Mouse (Mus musculus): ENCODE data around the gene Irgc1.

The Irgc1 gene

DNA sequence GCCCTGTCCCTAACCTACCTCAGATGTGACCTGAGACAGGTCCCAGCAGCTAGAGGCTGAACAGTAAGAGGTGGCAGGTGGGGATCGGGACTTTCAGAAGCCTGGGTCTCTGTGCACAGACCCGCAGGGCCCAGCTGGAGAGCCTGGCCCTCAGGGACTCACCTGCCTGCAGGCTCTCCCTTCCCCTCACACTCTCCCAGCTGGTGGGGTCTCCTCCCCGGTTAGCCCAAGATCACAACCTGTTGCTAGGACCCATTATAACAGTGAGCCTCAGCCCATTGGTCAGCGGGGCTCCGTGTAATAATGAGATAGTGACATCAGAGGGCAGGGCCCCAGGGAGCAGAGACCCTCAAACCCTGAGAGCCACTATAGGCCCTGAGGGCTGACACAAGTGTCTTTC, 16.8 kb downstream of the Irgc1 start:
- in situ Hi-C loops (cut with MboI, MseI): no loop called here

DNA sequence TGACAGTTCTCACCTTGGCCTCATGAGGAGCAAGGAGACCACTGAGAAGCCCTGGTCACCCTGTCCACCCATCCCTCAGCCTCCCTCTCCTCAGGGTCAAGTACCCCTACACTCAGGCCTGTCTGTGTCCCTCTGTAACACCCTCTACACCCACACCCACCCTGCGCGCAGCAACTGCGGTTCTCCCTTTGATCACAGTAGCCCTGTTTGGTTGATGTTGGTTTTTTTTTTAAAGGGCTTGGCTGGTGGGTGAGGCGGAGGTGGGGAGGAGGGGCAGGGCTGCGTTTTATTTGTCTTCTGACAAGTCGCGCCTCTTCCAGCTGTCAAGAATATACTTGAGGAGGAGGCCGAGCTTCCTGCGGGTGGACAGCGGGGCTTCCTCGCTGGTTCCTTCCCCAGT, 20.4 kb downstream of the Irgc1 start:
- in situ Hi-C loops (cut with MboI, MseI): no loop called here

GRCm38 (mm10) chr7:24430551-24431345, 21.3 kb downstream of the Irgc1 start:
- in situ Hi-C loops (cut with MboI, MseI): no loop called here

- in situ Hi-C loops (cut with MboI, MseI): no loop called here
These were observed 22.5 kb downstream of the Irgc1 start for GRCm38 (mm10) chr7:24429413-24430112.

DNA sequence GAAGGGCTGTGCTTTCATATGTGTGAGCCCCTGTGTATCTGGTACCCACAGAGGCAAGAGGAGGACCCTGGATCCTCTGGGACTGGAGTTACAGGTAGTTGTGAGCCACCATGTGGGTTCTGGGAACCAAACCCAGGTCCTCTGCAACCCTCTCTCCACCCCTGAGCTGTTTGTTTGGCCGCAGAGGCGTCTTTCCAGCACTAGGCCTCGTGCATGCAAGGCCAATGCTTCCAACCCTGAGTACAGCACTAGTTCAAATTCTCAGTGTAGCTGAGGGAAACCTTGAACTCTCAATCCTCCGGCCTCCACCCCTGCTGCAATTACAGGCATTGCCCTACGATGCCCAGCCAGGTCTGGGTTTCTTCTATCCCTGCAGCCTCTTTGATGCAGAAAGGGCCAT, 23.4 kb downstream of the Irgc1 start:
- in situ Hi-C loops (cut with MboI, MseI): no loop called here

- in situ Hi-C loops (cut with MboI, MseI): no loop called here
These were observed 24.9 kb downstream of the Irgc1 start for GRCm38 (mm10) chr7:24427168-24427567.

DNA sequence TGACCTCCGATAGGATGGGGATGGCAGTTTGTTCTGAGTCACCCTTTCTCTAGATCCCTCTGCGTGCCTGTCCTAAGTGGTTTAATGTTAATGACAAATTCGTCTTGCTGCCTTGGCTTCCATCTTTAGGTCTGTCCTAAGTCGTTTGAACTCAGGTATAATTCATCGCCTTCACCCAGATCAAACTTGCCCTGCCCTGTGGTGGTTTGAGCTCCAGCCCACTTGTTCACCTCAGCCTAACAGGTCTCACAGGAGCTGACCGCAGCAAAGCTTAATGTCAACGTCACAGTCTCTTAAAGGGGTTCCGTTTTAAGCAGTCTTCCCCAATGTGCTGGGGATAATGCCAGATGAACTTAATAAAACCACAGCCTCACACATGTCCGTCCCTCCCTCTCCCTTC, 26.2 kb downstream of the Irgc1 start:
- in situ Hi-C loops (cut with MboI, MseI): no loop called here

- in situ Hi-C loops (cut with MboI, MseI): loop anchor here (5.0 kb wide), 1 partner anchor 583 kb away; the partner anchor contains the start of gene Atp1a3
These were observed 28.0 kb downstream of the Irgc1 start for GRCm38 (mm10) chr7:24423956-24424732.

GRCm38 (mm10) chr7:24423107-24423763, 28.9 kb downstream of the Irgc1 start:
- in situ Hi-C loops (cut with MboI, MseI): loop anchor here (5.0 kb wide), 1 partner anchor 584 kb away; the partner anchor contains the start of gene Atp1a3

DNA sequence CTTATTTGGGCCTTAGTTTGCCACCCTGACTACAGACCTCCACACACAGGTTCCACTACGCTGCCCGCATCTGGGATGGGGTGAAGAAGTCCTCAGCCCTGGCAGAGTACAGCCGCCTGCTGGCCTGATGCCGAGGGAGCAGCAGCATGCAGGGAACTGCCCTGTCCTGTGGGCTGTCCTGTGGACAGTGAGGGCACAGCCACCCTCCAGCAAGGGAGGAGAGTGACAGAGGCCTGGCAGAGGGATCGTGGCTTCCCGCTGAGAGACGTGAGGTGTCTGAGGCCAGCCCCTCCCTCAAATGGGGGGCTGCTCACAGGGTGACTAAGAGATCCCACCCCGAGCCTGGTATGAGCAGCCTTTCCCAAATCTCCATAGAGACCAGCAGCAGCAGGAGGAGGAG, 29.8 kb downstream of the Irgc1 start:
- in situ Hi-C loops (cut with MboI, MseI): loop anchor here (5.0 kb wide), 1 partner anchor 585 kb away; the partner anchor contains the start of gene Atp1a3

- in situ Hi-C loops (cut with MboI, MseI): loop anchor here (5.0 kb wide), 1 partner anchor 586 kb away; the partner anchor contains the start of gene Atp1a3
These were observed 30.4 kb downstream of the Irgc1 start for GRCm38 (mm10) chr7:24421648-24422047.

GRCm38 (mm10) chr7:24419579-24419978, 32.5 kb downstream of the Irgc1 start:
- in situ Hi-C loops (cut with MboI, MseI): no loop called here

- in situ Hi-C loops (cut with MboI, MseI): no loop called here
These were observed 36.8 kb downstream of the Irgc1 start for GRCm38 (mm10) chr7:24415261-24415660.

DNA sequence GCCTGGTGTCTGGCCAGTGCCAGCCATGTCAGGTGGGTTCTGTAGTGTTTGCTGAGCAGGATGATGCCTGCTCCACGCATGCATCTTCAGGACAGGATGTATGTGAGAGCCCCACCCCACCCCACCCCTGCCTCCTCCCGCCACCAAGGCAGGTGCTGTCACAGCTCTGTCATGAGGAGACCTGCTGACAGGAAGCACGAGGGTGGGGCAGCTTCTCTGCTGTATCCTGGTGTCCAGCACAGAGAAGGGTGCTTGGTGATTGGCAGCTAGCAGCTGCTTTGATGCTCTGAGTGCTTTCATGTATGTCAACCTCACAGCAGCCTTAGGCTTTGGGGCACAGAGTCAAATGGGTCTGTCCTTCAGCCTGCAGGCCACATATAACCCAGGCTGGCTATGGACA, 38.5 kb downstream of the Irgc1 start:
- in situ Hi-C loops (cut with MboI, MseI): no loop called here

GRCm38 (mm10) chr7:24410831-24411230, 41.3 kb downstream of the Irgc1 start:
- in situ Hi-C loops (cut with MboI, MseI): no loop called here

- in situ Hi-C loops (cut with MboI, MseI): no loop called here
These were observed 42.0 kb downstream of the Irgc1 start for GRCm38 (mm10) chr7:24410123-24410522.

- in situ Hi-C loops (cut with MboI, MseI): loop anchor here (10.0 kb wide), 1 partner anchor 497 kb away; the partner anchor contains the start of gene Arhgef1
These were observed 43.9 kb downstream of the Irgc1 start for GRCm38 (mm10) chr7:24408186-24408585.

GRCm38 (mm10) chr7:24406528-24407344, 45.4 kb downstream of the Irgc1 start:
- in situ Hi-C loops (cut with MboI, MseI): loop anchor here (10.0 kb wide), 1 partner anchor 498 kb away; the partner anchor contains the start of gene Arhgef1

GRCm38 (mm10) chr7:24405649-24406048, 46.4 kb downstream of the Irgc1 start:
- in situ Hi-C loops (cut with MboI, MseI): loop anchor here (10.0 kb wide), 1 partner anchor 499 kb away; the partner anchor contains the start of gene Arhgef1

DNA sequence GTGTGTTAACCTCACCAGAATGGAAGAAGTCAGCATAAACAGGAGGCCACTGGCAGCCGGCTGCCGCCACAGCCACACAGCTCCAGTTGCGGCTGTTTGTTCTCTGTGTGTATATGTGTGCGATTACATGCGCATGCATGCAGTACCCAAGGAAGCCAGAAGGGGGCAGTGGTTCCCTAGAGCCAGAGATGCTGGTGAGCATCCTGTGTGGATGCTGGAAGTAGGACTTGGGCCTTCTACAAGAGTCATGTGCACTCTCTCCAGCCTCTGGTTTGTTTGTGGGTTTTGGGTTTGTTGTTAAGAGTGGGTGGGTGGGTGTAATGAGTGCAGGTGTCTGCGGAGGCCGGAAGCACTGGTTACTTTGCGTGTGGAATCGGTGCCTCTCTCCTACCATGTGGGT, 49.2 kb downstream of the Irgc1 start:
- in situ Hi-C loops (cut with MboI, MseI): loop anchor here (10.0 kb wide), 1 partner anchor 502 kb away; the partner anchor contains the start of gene Arhgef1

Data from T-helper 1 cell (primary cell).